Mouse (Mus musculus): ENCODE results near the gene Lsamp.
A peak's percentile ranks its signal among the peaks of the same experiment; 100 is the strongest.
"Not testable (repeated sequence)": the region's sequence is repeated elsewhere in the genome, so short reads cannot be mapped to it uniquely, and the experiment has no call there.

The Lsamp gene

GRCm38 (mm10) chr16:40491606-40492005 lies 507.4 kb downstream of the Lsamp start:
- ATAC-seq (ENCODE audit: low TSS enrichment), result no peak

- ATAC-seq (ENCODE audit: low TSS enrichment), result no peak
Measured at GRCm38 (mm10) chr16:40504262-40504960, 520.2 kb downstream of the Lsamp start.

- ATAC-seq (ENCODE audit: low TSS enrichment), result peak; percentile 80
Measured at GRCm38 (mm10) chr16:40509146-40510030, 525.2 kb downstream of the Lsamp start.

GRCm38 (mm10) chr16:40536754-40537153 lies 552.6 kb downstream of the Lsamp start:
- no peak for ATAC-seq (ENCODE audit: low TSS enrichment)

- no peak for ATAC-seq (ENCODE audit: low TSS enrichment)
Measured at GRCm38 (mm10) chr16:40549663-40550062, 565.5 kb downstream of the Lsamp start.

GRCm38 (mm10) chr16:40555608-40556007 lies 571.4 kb downstream of the Lsamp start:
- no peak for ATAC-seq (ENCODE audit: low TSS enrichment)

- ATAC-seq (ENCODE audit: low TSS enrichment), result no peak
Measured at GRCm38 (mm10) chr16:40557680-40558249, 573.6 kb downstream of the Lsamp start.

GRCm38 (mm10) chr16:40567431-40567941 lies 583.3 kb downstream of the Lsamp start:
- ATAC-seq (ENCODE audit: low TSS enrichment), result no peak

- no peak for ATAC-seq (ENCODE audit: low TSS enrichment)
Measured at GRCm38 (mm10) chr16:40572085-40572745, 588.1 kb downstream of the Lsamp start.

GRCm38 (mm10) chr16:40582076-40582475 lies 597.9 kb downstream of the Lsamp start:
- ATAC-seq (ENCODE audit: low TSS enrichment), result no peak

- no peak for ATAC-seq (ENCODE audit: low TSS enrichment)
Measured at GRCm38 (mm10) chr16:40593161-40593560, 609.0 kb downstream of the Lsamp start.

- peak; percentile 81 for ATAC-seq (ENCODE audit: low TSS enrichment)
Measured at GRCm38 (mm10) chr16:40601431-40602387, 617.5 kb downstream of the Lsamp start.

GRCm38 (mm10) chr16:40607509-40607908 lies 623.3 kb downstream of the Lsamp start:
- no peak for ATAC-seq (ENCODE audit: low TSS enrichment)

- not testable (repeated sequence) for ATAC-seq (ENCODE audit: low TSS enrichment)
Measured at GRCm38 (mm10) chr16:40616697-40617096, 632.5 kb downstream of the Lsamp start.

GRCm38 (mm10) chr16:40621086-40621485 lies 636.9 kb downstream of the Lsamp start:
- not testable (repeated sequence) for ATAC-seq (ENCODE audit: low TSS enrichment)

- no peak for ATAC-seq (ENCODE audit: low TSS enrichment)
Measured at GRCm38 (mm10) chr16:40627159-40627558, 643.0 kb downstream of the Lsamp start.

- ATAC-seq (ENCODE audit: low TSS enrichment), result peak; percentile 83
Measured at GRCm38 (mm10) chr16:40639621-40640371, 655.6 kb downstream of the Lsamp start.

- ATAC-seq (ENCODE audit: low TSS enrichment), result peak; percentile 23; the same call in 1 of the 2 replicates
Measured at GRCm38 (mm10) chr16:40652800-40653199, 668.6 kb downstream of the Lsamp start.

GRCm38 (mm10) chr16:40653508-40653907 lies 669.3 kb downstream of the Lsamp start:
- ATAC-seq (ENCODE audit: low TSS enrichment), result no peak

- ATAC-seq (ENCODE audit: low TSS enrichment), result peak; percentile 70
Measured at GRCm38 (mm10) chr16:40656347-40656746, 672.2 kb downstream of the Lsamp start.
